Mouse (Mus musculus) forebrain, embryonic 10.5 days (tissue): ENCODE data around the gene Ctla2a. TPM values are rescaled to one million over a fixed set of nuclear protein-coding genes. Genes with fewer than 3 reads are reported as not detected.

Experiments used
- polyA plus RNA-seq: library from polyadenylated mRNA; unstranded; fragments of >200 nt; fragmentation: Nextera tagmentation; extraction: Ambion mirVana; gene quantifications from 2 replicates; pipeline ENCODE4 v1.2.1, GENCODE M21; 2016

Ctla2a gene
- polyA plus RNA-seq, 1 experiment from 2014 or later, result 10.5 TPM

Other genes with a start within 250 kb of the Ctla2a start
- gene BC051665, start 150.3 kb downstream of the Ctla2a start, polyA plus RNA-seq, result not detected in 2 replicates
- gene Ctsll3, start 133.8 kb downstream of the Ctla2a start, polyA plus RNA-seq, result not detected in 2 replicates
- 0.25 TPM in 1 of 2 replicates, not detected in the other for gene 4930486L24Rik, start 72.2 kb downstream of the Ctla2a start, polyA plus RNA-seq
- gene Gm49392, start 39.7 kb downstream of the Ctla2a start, polyA plus RNA-seq, result not detected in 2 replicates
- gene Ctla2b, start 39.2 kb downstream of the Ctla2a start, polyA plus RNA-seq, result 1.1 and 1.4 TPM in 2 replicates
- not detected in 2 replicates for gene Tpbpb, start 31.7 kb downstream of the Ctla2a start, polyA plus RNA-seq
- not detected in 2 replicates for gene Gm49393, start 1.0 kb downstream of the Ctla2a start, polyA plus RNA-seq
- 0.20 and 0.54 TPM in 2 replicates for gene Gm49391, start 54 bp downstream of the Ctla2a start, polyA plus RNA-seq
- not detected in 2 replicates for gene Tpbpa, start 5.4 kb upstream of the Ctla2a start, polyA plus RNA-seq
- gene Ctsj, start 69.3 kb upstream of the Ctla2a start, polyA plus RNA-seq, result not detected in 2 replicates
- gene Ctsq, start 104.0 kb upstream of the Ctla2a start, polyA plus RNA-seq, result not detected in 2 replicates
- not detected in 2 replicates for gene Ctsr, start 227.6 kb upstream of the Ctla2a start, polyA plus RNA-seq